Mouse (Mus musculus) CD4-positive, CD25-positive, alpha-beta regulatory T cell, adult 4 months (primary cell): ENCODE results near the gene Neil3. TPM values are rescaled to one million over a fixed set of nuclear protein-coding genes. Genes with fewer than 3 reads are reported as not detected.

Experiments
- polyA plus RNA-seq, 2 experiments: library from polyadenylated mRNA; unstranded; fragments of 100-300 nt; shearing (Covaris generic); gene quantifications; one replicate each; pipeline ENCODE4 v1.2.1; 2017

Gene Neil3
- polyA plus RNA-seq, 2 experiments from 2014 or later, result 1.9 to 4.9 TPM

Other genes starting within 250 kb of the Neil3 start
- gene Aga, start 127.3 kb downstream of the Neil3 start, polyA plus RNA-seq, result 10 to 100 TPM; 45.9 to 50.7 TPM